Mouse (Mus musculus) heart, embryonic 12.5 days (tissue): ENCODE data around the gene Arid3b. TPM values are rescaled to one million over a fixed set of nuclear protein-coding genes. Genes with fewer than 3 reads are reported as not detected.

Experiments used
- ATAC-seq: fragments of 200-750 bp; cut with Nextera tagmentation; 2 replicates; pipeline ENCODE4 v1.8.0; 2017; ENCODE audit warnings: moderate TSS enrichment, moderate library complexity; ENCODE audit not compliant: insufficient number of reproducible peaks, low FRiP score
- H3K27ac ChIP-seq: fragments of 300-500 bp; sonication (generic); 2 replicates; pipeline ENCODE4 v1.5.1; 2016; ENCODE audit warnings: mild to moderate bottlenecking, moderate library complexity; ENCODE audit not compliant: poor library complexity, severe bottlenecking
- H3K27me3 ChIP-seq: fragments of 300-500 bp; sonication (generic); replicated peaks from 2 replicates; pipeline ENCODE4 v1.6.1; 2016; ENCODE audit warnings: mild to moderate bottlenecking, moderate library complexity
- H3K36me3 ChIP-seq: fragments of 300-500 bp; sonication (generic); 2 replicates; pipeline ENCODE4 v1.6.1; 2016; ENCODE audit warnings: mild to moderate bottlenecking, moderate library complexity
- H3K4me1 ChIP-seq: fragments of 300-500 bp; sonication (generic); replicated peaks from 2 replicates; pipeline ENCODE4 v1.6.1; 2016; ENCODE audit warnings: mild to moderate bottlenecking
- H3K4me2 ChIP-seq: fragments of 300-500 bp; sonication (generic); 2 replicates; pipeline ENCODE4 v1.6.1; 2016; ENCODE audit warnings: mild to moderate bottlenecking, moderate library complexity
- H3K4me3 ChIP-seq: fragments of 300-500 bp; sonication (generic); 2 replicates; pipeline ENCODE4 v1.5.1; 2016; ENCODE audit warnings: mild to moderate bottlenecking
- H3K9ac ChIP-seq: fragments of 300-500 bp; sonication (generic); 2 replicates; pipeline ENCODE4 v1.6.1; 2016; ENCODE audit warnings: mild to moderate bottlenecking, moderate library complexity
- H3K9me3 ChIP-seq: fragments of 300-500 bp; sonication (generic); replicated peaks from 2 replicates; pipeline ENCODE4 v1.6.1; 2016; ENCODE audit warnings: mild to moderate bottlenecking, moderate library complexity
- WGBS: fragments of 180-500 bp; shearing (Covaris S2); methylation state at CpG from one replicate; pipeline ENCODE4 v1.1.7; 2016; 5-methylcytosine and 5-hydroxymethylcytosine counted together
- polyA plus RNA-seq: library from polyadenylated mRNA; unstranded; fragments of >200 nt; fragmentation: Nextera tagmentation; extraction: Ambion mirVana; gene quantifications from 2 replicates; pipeline ENCODE4 v1.2.1, GENCODE M21; 2016

Arid3b gene
- polyA plus RNA-seq, 1 experiment from 2014 or later, result 27.0 TPM

- H3K9me3 ChIP-seq, result no peaks in the 10 kb centered on the region
- peak overlapping the region; percentile 96 for H3K4me2 ChIP-seq
- H3K4me3 ChIP-seq, result peak overlapping the region; percentile 87
- peaks cover 69% of the 10 kb centered on the region for H3K4me1 ChIP-seq
- H3K27ac ChIP-seq, result peak overlapping the region; percentile 9; the same call in 1 of the 2 replicates
- peak overlapping the region; percentile 48; the same call in 1 of the 2 replicates for H3K9ac ChIP-seq
- no peak for ATAC-seq
- no peaks in the 10 kb centered on the region for H3K27me3 ChIP-seq
- WGBS, result 51% methylated on average over 6 of the region's 6 CpGs
- peaks cover 42% of the 10 kb centered on the region for H3K36me3 ChIP-seq
These were observed 74.0 kb downstream of the Arid3b start for GRCm38 (mm10) chr9:57762563-57762991.

GRCm38 (mm10) chr9:57761563-57762551, 74.7 kb downstream of the Arid3b start:
- 90% methylated on average over 13 of the region's 13 CpGs for WGBS
- H3K27ac ChIP-seq, result 0 out of 2 replicates have a peak overlapping the region, but pooled peaks have one; percentile 9

GRCm38 (mm10) chr9:57760416-57761146, 76.0 kb downstream of the Arid3b start:
- Histone ChIP-seq H3K4me2 (no peak overlapping the region), H3K27me3 (no peaks in the 10 kb centered on the region), H3K9ac (no peak overlapping the region), H3K4me1 (peaks cover 51% of the 10 kb centered on the region), H3K27ac (no peak overlapping the region), H3K4me3 (no peak overlapping the region), H3K9me3 (no peaks in the 10 kb centered on the region), H3K36me3 (peaks cover 58% of the 10 kb centered on the region)
- ATAC-seq, result no peak
- 93% methylated on average over 24 of the region's 24 CpGs for WGBS

More at GRCm38 (mm10) chr9:57761563-57762551, 74.7 kb downstream of the Arid3b start:
- peak overlapping the region; percentile 87 for H3K4me3 ChIP-seq
- peak overlapping the region; percentile 96 for H3K4me2 ChIP-seq
- peak overlapping the region; percentile 48; the same call in 1 of the 2 replicates for H3K9ac ChIP-seq
- H3K4me1 ChIP-seq, result peaks cover 62% of the 10 kb centered on the region
- no peaks in the 10 kb centered on the region for H3K27me3 ChIP-seq
- no peak for ATAC-seq
- no peaks in the 10 kb centered on the region for H3K9me3 ChIP-seq
- peaks cover 49% of the 10 kb centered on the region for H3K36me3 ChIP-seq

GRCm38 (mm10) chr9:57759289-57759688, 77.3 kb downstream of the Arid3b start:
- 16% methylated on average over 6 of the region's 6 CpGs for WGBS
- 0 out of 2 replicates have a peak overlapping the region, but pooled peaks have one; percentile 34 for H3K27ac ChIP-seq
- peak; percentile 52 for ATAC-seq
- H3K9me3 ChIP-seq, result no peaks in the 10 kb centered on the region
- H3K4me1 ChIP-seq, result peaks cover 51% of the 10 kb centered on the region
- peak overlapping the region; percentile 40; the same call in 1 of the 2 replicates for H3K9ac ChIP-seq
- H3K36me3 ChIP-seq, result peaks cover 71% of the 10 kb centered on the region
- H3K27me3 ChIP-seq, result no peaks in the 10 kb centered on the region
- H3K4me2 ChIP-seq, result peak overlapping the region; percentile 40
- H3K4me3 ChIP-seq, result no peak overlapping the region; the same call in 1 of the 2 replicates

DNA sequence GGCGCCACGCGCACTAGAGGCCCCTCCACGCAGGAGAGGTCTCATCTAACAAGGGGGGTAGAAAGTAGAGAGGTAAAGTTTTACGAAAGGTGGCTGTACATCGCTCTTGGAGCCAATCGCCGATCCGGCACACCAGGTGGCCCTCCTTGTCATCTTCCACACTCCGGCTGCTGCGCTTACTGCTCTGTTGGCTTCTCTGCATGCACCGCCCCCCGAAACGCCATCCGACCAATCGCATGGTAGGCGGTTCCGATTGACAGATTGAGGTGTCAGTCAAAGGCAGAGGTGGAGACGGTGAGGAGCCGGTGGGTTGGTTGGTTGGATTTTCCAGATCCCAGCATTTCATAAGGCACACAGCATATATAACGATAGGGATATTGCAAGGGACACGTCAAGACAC, 78.1 kb downstream of the Arid3b start:
- H3K36me3 ChIP-seq, result peaks cover 78% of the 10 kb centered on the region
- ATAC-seq, result peak; percentile 46
- peaks cover 46% of the 10 kb centered on the region for H3K4me1 ChIP-seq
- H3K4me2 ChIP-seq, result peak overlapping the region; percentile 40; the same call in 1 of the 2 replicates
- H3K9ac ChIP-seq, result 0 out of 2 replicates have a peak overlapping the region, but pooled peaks have one; percentile 21
- H3K27me3 ChIP-seq, result no peaks in the 10 kb centered on the region
- H3K4me3 ChIP-seq, result 0 out of 2 replicates have a peak overlapping the region, but pooled peaks have one; percentile 1
- 86% methylated on average over 22 of the region's 22 CpGs for WGBS
- H3K9me3 ChIP-seq, result no peaks in the 10 kb centered on the region
- H3K27ac ChIP-seq, result no peak overlapping the region

DNA sequence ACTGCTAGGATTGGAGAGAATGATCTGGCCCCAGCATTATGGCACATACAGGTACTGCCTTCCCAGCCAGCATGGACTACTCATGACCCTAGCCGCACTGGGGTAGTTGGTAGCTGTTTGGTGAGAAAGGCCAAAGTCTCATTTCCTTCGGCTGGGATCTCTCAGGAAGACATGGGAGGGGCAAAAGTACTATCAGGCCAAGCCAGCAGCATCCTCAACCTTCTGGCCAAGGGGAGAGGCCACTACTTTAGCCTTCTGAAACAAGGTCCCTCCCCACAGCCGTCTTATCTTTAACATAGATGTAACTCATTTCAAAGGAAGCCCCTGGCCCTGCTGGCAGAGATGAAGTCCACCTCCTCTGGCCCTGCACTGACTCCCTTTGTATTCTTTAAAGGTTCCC, 79.0 kb downstream of the Arid3b start:
- WGBS, result 58% methylated on average over 3 of the region's 3 CpGs
- H3K4me3 ChIP-seq, result no peak overlapping the region

DNA sequence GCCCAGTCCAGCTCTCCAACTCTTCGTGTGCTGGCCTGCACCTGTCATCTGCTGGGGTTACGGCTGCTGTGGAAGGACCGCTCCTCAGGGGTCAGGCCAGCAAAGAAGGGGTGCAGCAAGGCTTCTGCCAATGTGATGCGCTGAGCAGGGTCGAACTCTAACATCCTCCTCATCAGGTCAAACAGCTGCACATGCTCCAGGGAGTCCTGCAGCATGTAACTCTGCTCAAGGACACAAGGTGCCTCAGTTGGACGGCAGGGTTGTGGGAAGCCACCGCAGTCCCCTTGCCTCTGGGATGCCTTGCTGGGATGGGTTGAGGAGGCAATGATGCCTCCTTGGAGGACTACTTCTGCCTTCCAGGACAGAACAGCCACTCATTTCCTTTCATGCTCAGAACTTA, 85.7 kb downstream of the Arid3b start:
- Histone ChIP-seq H3K9ac (no peak overlapping the region), H3K4me2 (no peak overlapping the region), H3K27ac (no peak overlapping the region), H3K27me3 (no peaks in the 10 kb centered on the region), H3K4me1 (no peaks in the 10 kb centered on the region), H3K9me3 (no peaks in the 10 kb centered on the region), H3K36me3 (peaks cover 98% of the 10 kb centered on the region), H3K4me3 (no peak overlapping the region)
- no peak for ATAC-seq
- WGBS, result 90% methylated on average over 7 of the region's 7 CpGs

More for the DNA sequence above, 79.0 kb downstream of the Arid3b start:
- peak; percentile 22; the same call in 1 of the 2 replicates for ATAC-seq
- H3K27ac ChIP-seq, result no peak overlapping the region
- peak overlapping the region; percentile 19; the same call in 1 of the 2 replicates for H3K4me2 ChIP-seq
- H3K4me1 ChIP-seq, result peaks cover 37% of the 10 kb centered on the region
- H3K9ac ChIP-seq, result no peak overlapping the region
- H3K36me3 ChIP-seq, result peaks cover 88% of the 10 kb centered on the region
- no peaks in the 10 kb centered on the region for H3K27me3 ChIP-seq
- no peaks in the 10 kb centered on the region for H3K9me3 ChIP-seq

- Histone ChIP-seq H3K27me3 (no peaks in the 10 kb centered on the region), H3K27ac (no peak overlapping the region), H3K4me2 (no peak overlapping the region), H3K4me3 (no peak overlapping the region), H3K9me3 (no peaks in the 10 kb centered on the region), H3K4me1 (no peaks in the 10 kb centered on the region), H3K36me3 (peaks cover 89% of the 10 kb centered on the region), H3K9ac (no peak overlapping the region)
- no peak for ATAC-seq
- 39% methylated on average over 1 of the region's 1 CpGs for WGBS
These were observed 87.8 kb downstream of the Arid3b start for GRCm38 (mm10) chr9:57748831-57749230.

DNA sequence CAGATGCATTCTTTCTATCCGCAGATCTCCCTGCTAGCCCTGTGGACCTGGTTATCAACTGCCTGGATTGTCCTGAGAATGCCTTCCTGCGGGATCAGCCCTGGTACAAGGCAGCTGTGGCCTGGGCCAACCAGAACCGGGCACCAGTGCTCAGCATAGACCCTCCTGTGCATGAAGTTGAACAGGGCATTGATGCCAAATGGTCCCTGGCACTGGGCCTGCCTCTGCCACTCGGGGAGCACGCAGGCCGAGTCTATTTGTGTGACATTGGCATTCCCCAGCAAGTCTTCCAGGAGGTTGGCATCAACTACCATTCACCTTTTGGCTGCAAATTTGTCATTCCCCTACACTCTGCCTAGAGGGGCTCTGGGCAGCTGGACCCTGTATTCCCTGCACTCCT, 88.5 kb downstream of the Arid3b start:
- no peak overlapping the region for H3K4me3 ChIP-seq
- H3K27ac ChIP-seq, result no peak overlapping the region
- peaks cover 86% of the 10 kb centered on the region for H3K36me3 ChIP-seq
- ATAC-seq, result no peak
- 85% methylated on average over 6 of the region's 6 CpGs for WGBS
- H3K9ac ChIP-seq, result no peak overlapping the region
- no peak overlapping the region for H3K4me2 ChIP-seq
- H3K4me1 ChIP-seq, result no peaks in the 10 kb centered on the region
- no peaks in the 10 kb centered on the region for H3K27me3 ChIP-seq
- no peaks in the 10 kb centered on the region for H3K9me3 ChIP-seq

DNA sequence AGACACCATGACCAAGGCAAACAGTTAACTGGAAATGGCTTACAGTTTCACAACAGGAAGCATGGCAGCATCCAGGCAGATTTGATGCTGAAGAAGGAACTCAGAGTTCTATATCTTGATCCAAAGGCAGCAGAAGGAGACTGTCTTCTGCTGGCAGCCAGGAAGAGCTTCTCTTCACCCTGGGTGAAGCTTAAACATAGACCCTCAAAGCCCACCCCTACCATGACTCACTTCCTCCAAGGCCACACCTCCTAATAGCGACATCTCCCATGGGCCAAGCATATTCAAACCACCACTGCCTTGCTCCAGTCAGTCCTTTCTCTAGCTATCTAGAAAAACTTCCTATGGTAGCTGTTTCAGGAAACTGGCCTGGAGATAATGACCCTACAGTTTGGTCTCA, 89.5 kb downstream of the Arid3b start:
- H3K9me3 ChIP-seq, result no peaks in the 10 kb centered on the region
- no peak overlapping the region for H3K27ac ChIP-seq
- WGBS, result 57% methylated on average over 1 of the region's 1 CpGs
- H3K4me2 ChIP-seq, result no peak overlapping the region
- H3K4me1 ChIP-seq, result no peaks in the 10 kb centered on the region
- peaks cover 85% of the 10 kb centered on the region for H3K36me3 ChIP-seq
- no peak overlapping the region for H3K4me3 ChIP-seq
- H3K27me3 ChIP-seq, result no peaks in the 10 kb centered on the region
- peak; percentile 52; the same call in 1 of the 2 replicates for ATAC-seq
- no peak overlapping the region for H3K9ac ChIP-seq
